Mouse (Mus musculus) cerebellum, adult (tissue): Measurements from ENCODE around the gene Eml4.

Experiments
- ATAC-seq: cut with Nextera tagmentation; 2 replicates; pipeline ENCODE4 v1.9.2; 2017; ENCODE audit warnings: mild to moderate bottlenecking, moderate library complexity, mixed read lengths; ENCODE audit not compliant: insufficient number of reproducible peaks, low FRiP score, low TSS enrichment

The Eml4 gene

GRCm38 (mm10) chr17:83481551-83481950, 130.8 kb downstream of the Eml4 start:
- no peak for ATAC-seq

- ATAC-seq = no peak
Observed at GRCm38 (mm10) chr17:83482817-83483536, 132.2 kb downstream of the Eml4 start.

GRCm38 (mm10) chr17:83483784-83484183, 133.1 kb downstream of the Eml4 start:
- ATAC-seq = no peak

GRCm38 (mm10) chr17:83487762-83488161, 137.0 kb downstream of the Eml4 start:
- ATAC-seq = no peak

- ATAC-seq = no peak
Observed at GRCm38 (mm10) chr17:83498889-83499288, 148.2 kb downstream of the Eml4 start.

- ATAC-seq = no peak
Observed at GRCm38 (mm10) chr17:83499692-83500091, 149.0 kb downstream of the Eml4 start.

- no peak for ATAC-seq
Observed at GRCm38 (mm10) chr17:83503693-83504092, 153.0 kb downstream of the Eml4 start.

- no peak for ATAC-seq
Observed at GRCm38 (mm10) chr17:83512130-83512529, 161.4 kb downstream of the Eml4 start.

GRCm38 (mm10) chr17:83513655-83514212, 163.0 kb downstream of the Eml4 start:
- peak; percentile 39 for ATAC-seq

- ATAC-seq = peak; percentile 98
Observed at GRCm38 (mm10) chr17:83514213-83514701, 163.5 kb downstream of the Eml4 start.

- no peak for ATAC-seq
Observed at GRCm38 (mm10) chr17:83517280-83518015, 166.7 kb downstream of the Eml4 start, which contains the start of gene Cox7a2l. TSS of gene Cox7a2l (minus strand) at chr17:83517330.

GRCm38 (mm10) chr17:83521881-83522280, 171.2 kb downstream of the Eml4 start:
- no peak for ATAC-seq

GRCm38 (mm10) chr17:83522590-83523379, 172.1 kb downstream of the Eml4 start:
- no peak for ATAC-seq

- no peak for ATAC-seq
Observed at GRCm38 (mm10) chr17:83524753-83525152, 174.0 kb downstream of the Eml4 start.

GRCm38 (mm10) chr17:83525596-83525995, 174.9 kb downstream of the Eml4 start:
- ATAC-seq = no peak

GRCm38 (mm10) chr17:83526091-83526561, 175.4 kb downstream of the Eml4 start:
- no peak for ATAC-seq

GRCm38 (mm10) chr17:83526624-83527532, 176.1 kb downstream of the Eml4 start:
- no peak for ATAC-seq

- 0 out of 2 replicates have a peak, but pooled peaks have one; percentile 34 for ATAC-seq
Observed at GRCm38 (mm10) chr17:83527651-83528381, 177.1 kb downstream of the Eml4 start.
